Mouse (Mus musculus): ENCODE measurements around the gene Mier1. TPM values are rescaled to one million over a fixed set of nuclear protein-coding genes. Genes with fewer than 3 reads are reported as not detected.

Mier1 gene
- polyA plus RNA-seq (2012; rRNA removed): 8.6 and 9.7 TPM in 2 replicates

- Histone ChIP-seq H3K27ac (ENCODE audit: insufficient read depth, low read length) (peak within 1 kb of the TSS; percentile 97), H3K4me3 (ENCODE audit: extremely low read depth, insufficient read depth, insufficient read length) (peak within 1 kb of the TSS; percentile 74), H3K36me3 (ENCODE audit: control insufficient read depth, insufficient read depth, low read length) (0 out of 2 replicates have a peak, but pooled peaks cover 3% of the 10 kb centered on the region), H3K27me3 (ENCODE audit: control insufficient read depth, insufficient read depth, low read length) (no peaks in the 10 kb centered on the region), H3K4me1 (ENCODE audit: control insufficient read depth, insufficient read depth, insufficient read length) (peaks cover 3% of the 10 kb centered on the region)
- peak; percentile 88 to 92 for DNase-seq (ENCODE audit: low read depth in 1 of 2, low spot score in 2 of 2)
- TF ChIP-seq POLR2A (IDR thresholded peaks at IDR 0.05; ENCODE audit: low read depth, low read length) (no peak), CTCF (IDR thresholded peaks at IDR 0.05; ENCODE audit: extremely low read depth, insufficient read depth, insufficient read length, insufficient replicate concordance) (no peak)
- under 1% methylated on average over 82 of the region's 90 CpGs for WGBS
These were observed at the start of gene Mier1, which contains the start of gene Wdr78 for GRCm38 (mm10) chr4:103114184-103115111. TSS of gene Mier1 (plus strand) at chr4:103114390. TSS of gene Wdr78 (minus strand) at chr4:103114555.

GRCm38 (mm10) chr4:103064421-103064820, 49.8 kb upstream of the Mier1 start:
- TF ChIP-seq CTCF (IDR thresholded peaks at IDR 0.05; ENCODE audit: extremely low read depth, insufficient read depth, insufficient read length, insufficient replicate concordance): no peak
- WGBS: 73% methylated on average over 2 of the region's 2 CpGs
- no peak for DNase-seq (ENCODE audit: low read depth in 1 of 2, low spot score in 2 of 2)

GRCm38 (mm10) chr4:103064976-103065375, 49.2 kb upstream of the Mier1 start:
- TF ChIP-seq POLR2A (IDR thresholded peaks at IDR 0.05; ENCODE audit: low read depth, low read length) (no peak), CTCF (IDR thresholded peaks at IDR 0.05; ENCODE audit: extremely low read depth, insufficient read depth, insufficient read length, insufficient replicate concordance) (no peak)
- DNase-seq (ENCODE audit: low read depth in 1 of 2, low spot score in 2 of 2): no peak
- WGBS: 49% methylated on average over 5 of the region's 5 CpGs
- Histone ChIP-seq H3K27ac (ENCODE audit: insufficient read depth, low read length) (no peak overlapping the region), H3K4me3 (ENCODE audit: extremely low read depth, insufficient read depth, insufficient read length) (no peak overlapping the region), H3K27me3 (ENCODE audit: control insufficient read depth, insufficient read depth, low read length) (no peaks in the 10 kb centered on the region), H3K36me3 (ENCODE audit: control insufficient read depth, insufficient read depth, low read length) (no peaks in the 10 kb centered on the region), H3K4me1 (ENCODE audit: control insufficient read depth, insufficient read depth, insufficient read length) (no peaks in the 10 kb centered on the region)

More at GRCm38 (mm10) chr4:103064421-103064820, 49.8 kb upstream of the Mier1 start:
- Histone ChIP-seq H3K4me3 (ENCODE audit: extremely low read depth, insufficient read depth, insufficient read length) (no peak overlapping the region), H3K27ac (ENCODE audit: insufficient read depth, low read length) (no peak overlapping the region), H3K4me1 (ENCODE audit: control insufficient read depth, insufficient read depth, insufficient read length) (no peaks in the 10 kb centered on the region), H3K27me3 (ENCODE audit: control insufficient read depth, insufficient read depth, low read length) (no peaks in the 10 kb centered on the region), H3K36me3 (ENCODE audit: control insufficient read depth, insufficient read depth, low read length) (no peaks in the 10 kb centered on the region)

DNA sequence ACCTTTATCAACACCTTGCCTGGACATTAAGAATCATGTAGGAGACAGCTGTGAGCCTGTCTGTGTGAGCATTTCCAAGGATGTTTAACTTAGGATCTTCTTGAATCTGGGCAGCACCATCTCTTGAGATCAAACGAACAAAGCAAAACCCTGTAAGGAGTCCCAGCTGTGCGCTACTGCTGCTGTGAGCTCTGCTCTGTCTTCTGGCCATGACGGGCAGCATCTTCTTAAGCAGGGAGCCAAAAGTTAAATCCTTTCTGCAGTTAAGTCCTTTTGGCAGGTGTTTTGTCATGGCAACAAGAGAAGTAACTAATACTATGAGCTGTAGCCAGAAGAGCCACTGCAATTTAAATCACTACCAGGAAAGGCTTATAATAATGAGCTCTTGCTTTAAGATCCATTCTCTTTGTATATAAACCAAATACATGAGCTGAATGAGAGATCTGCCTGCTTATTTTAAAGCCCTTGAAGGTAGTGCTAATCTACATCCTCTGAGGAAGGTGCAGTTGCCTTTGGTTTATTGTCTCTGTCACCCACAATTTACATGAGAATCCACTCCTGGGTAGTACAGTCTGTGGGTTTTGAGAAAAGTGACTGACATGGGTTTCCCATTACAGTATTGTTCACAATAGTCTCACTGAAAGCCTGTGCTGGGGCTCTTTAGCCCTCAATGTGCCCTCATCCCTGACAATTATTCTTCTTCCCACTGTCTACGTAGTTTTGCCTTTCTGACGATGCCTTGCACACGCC, 46.1 kb upstream of the Mier1 start:
- WGBS: 87% methylated on average over 6 of the region's 6 CpGs
- Histone ChIP-seq H3K36me3 (ENCODE audit: control insufficient read depth, insufficient read depth, low read length) (no peaks in the 10 kb centered on the region), H3K4me3 (ENCODE audit: extremely low read depth, insufficient read depth, insufficient read length) (no peak overlapping the region), H3K27ac (ENCODE audit: insufficient read depth, low read length) (no peak overlapping the region), H3K4me1 (ENCODE audit: control insufficient read depth, insufficient read depth, insufficient read length) (no peaks in the 10 kb centered on the region), H3K27me3 (ENCODE audit: control insufficient read depth, insufficient read depth, low read length) (no peaks in the 10 kb centered on the region)
- TF ChIP-seq CTCF (IDR thresholded peaks at IDR 0.05; ENCODE audit: extremely low read depth, insufficient read depth, insufficient read length, insufficient replicate concordance): no peak
- no peak for TF ChIP-seq POLR2A (IDR thresholded peaks at IDR 0.05; ENCODE audit: low read depth, low read length)
- no peak for DNase-seq (ENCODE audit: low read depth in 1 of 2, low spot score in 2 of 2)

DNA sequence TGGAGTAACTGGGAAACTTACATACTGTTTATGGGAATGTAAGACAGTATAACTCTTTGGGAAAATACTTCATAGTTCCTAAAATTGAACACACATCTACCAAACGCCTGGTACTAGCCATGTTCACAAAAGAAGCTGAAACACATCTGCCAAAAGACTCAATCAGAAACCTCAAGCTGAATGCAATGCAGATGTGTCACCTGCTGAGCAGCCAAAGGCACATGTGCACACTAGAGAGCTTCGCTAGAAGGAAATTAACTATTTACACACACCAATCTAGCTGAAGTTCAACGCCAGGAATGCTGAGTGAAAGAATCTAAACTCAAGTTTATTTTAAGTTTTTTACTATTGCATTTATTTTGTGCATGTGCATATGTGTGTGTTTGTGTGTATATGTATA, 43.6 kb upstream of the Mier1 start:
- no peaks in the 10 kb centered on the region for H3K27me3 ChIP-seq (ENCODE audit: control insufficient read depth, insufficient read depth, low read length)
- H3K36me3 ChIP-seq (ENCODE audit: control insufficient read depth, insufficient read depth, low read length): no peaks in the 10 kb centered on the region
- no peaks in the 10 kb centered on the region for H3K4me1 ChIP-seq (ENCODE audit: control insufficient read depth, insufficient read depth, insufficient read length)
- H3K27ac ChIP-seq (ENCODE audit: insufficient read depth, low read length): no peak overlapping the region
- WGBS: 75% methylated on average over 3 of the region's 3 CpGs
- no peak for DNase-seq (ENCODE audit: low read depth in 1 of 2, low spot score in 2 of 2)
- H3K4me3 ChIP-seq (ENCODE audit: extremely low read depth, insufficient read depth, insufficient read length): no peak overlapping the region
- no peak for TF ChIP-seq POLR2A (IDR thresholded peaks at IDR 0.05; ENCODE audit: low read depth, low read length)
- no peak for TF ChIP-seq CTCF (IDR thresholded peaks at IDR 0.05; ENCODE audit: extremely low read depth, insufficient read depth, insufficient read length, insufficient replicate concordance)

DNA sequence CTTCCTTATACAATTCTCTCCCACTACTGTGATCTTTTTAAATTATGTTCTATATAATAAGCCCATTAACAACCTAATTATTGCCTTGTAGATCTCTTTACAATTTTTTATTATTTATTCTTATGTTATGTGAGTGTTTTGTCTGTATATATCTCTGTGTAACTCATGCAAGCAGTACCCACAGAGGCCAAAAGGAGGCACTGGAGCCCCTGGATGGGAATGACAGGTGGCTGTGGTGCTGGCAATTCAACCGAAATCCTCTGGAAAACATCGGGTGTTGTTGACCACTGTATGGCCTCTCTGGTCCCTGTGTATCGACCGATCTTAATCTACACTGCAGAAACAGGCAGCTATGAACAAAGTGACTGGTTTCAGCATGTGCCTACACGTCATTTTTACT, 29.0 kb upstream of the Mier1 start:
- H3K4me3 ChIP-seq (ENCODE audit: extremely low read depth, insufficient read depth, insufficient read length): no peak overlapping the region
- WGBS: 96% methylated on average over 5 of the region's 5 CpGs
- no peaks in the 10 kb centered on the region for H3K27me3 ChIP-seq (ENCODE audit: control insufficient read depth, insufficient read depth, low read length)
- no peak for TF ChIP-seq CTCF (IDR thresholded peaks at IDR 0.05; ENCODE audit: extremely low read depth, insufficient read depth, insufficient read length, insufficient replicate concordance)
- no peaks in the 10 kb centered on the region for H3K36me3 ChIP-seq (ENCODE audit: control insufficient read depth, insufficient read depth, low read length)
- no peak overlapping the region for H3K27ac ChIP-seq (ENCODE audit: insufficient read depth, low read length)
- no peaks in the 10 kb centered on the region for H3K4me1 ChIP-seq (ENCODE audit: control insufficient read depth, insufficient read depth, insufficient read length)
- no peak for DNase-seq (ENCODE audit: low read depth in 1 of 2, low spot score in 2 of 2)
